Mouse (Mus musculus) MEL (cell line): ENCODE results near the gene Daxx. TPM values are rescaled to one million over a fixed set of nuclear protein-coding genes. Genes with fewer than 3 reads are reported as not detected.
A peak's percentile ranks its signal among the peaks of the same experiment; 100 is the strongest.

Experiments
- DNase-seq: peaks from one replicate; pipeline ENCODE4 v3.0.0; 2011; ENCODE audit warnings: low read depth, low spot score
- H3K27ac ChIP-seq: 2 replicates; pipeline ENCODE4 v1.5.1; 2012; ENCODE audit warnings: low read depth, mild to moderate bottlenecking, control low read depth, low read length, moderate library complexity; ENCODE audit not compliant: control insufficient read depth
- H3K27me3 ChIP-seq, 2 experiments: fragments of 150-350 bp in 1 of 2; sonication (generic) in 1 of 2; 2 replicates each; pipeline ENCODE4 v1.6.1; 2012; ENCODE audit warnings: low read length in 2 of 2, mild to moderate bottlenecking in 2 of 2, improper control_type of control experiment in 1 of 2, moderate library complexity in 1 of 2; ENCODE audit not compliant: insufficient read depth in 2 of 2, control insufficient read depth in 1 of 2
- H3K36me3 ChIP-seq, 2 experiments: 2 replicates each; pipeline ENCODE4 v1.6.1; 2012 to 2014; ENCODE audit warnings: low read length in 2 of 2, improper control_type of control experiment in 1 of 2, inconsistent platforms in 1 of 2, mild to moderate bottlenecking in 1 of 2; ENCODE audit not compliant: insufficient read depth in 2 of 2, control insufficient read depth in 1 of 2
- H3K4me1 ChIP-seq, 2 experiments: fragments of 150-350 bp in 1 of 2; sonication (generic) in 1 of 2; 2 replicates each; pipeline ENCODE4 v1.6.1; 2012; ENCODE audit warnings: low read length in 2 of 2, improper control_type of control experiment in 1 of 2, mild to moderate bottlenecking in 1 of 2; ENCODE audit not compliant: insufficient read depth in 2 of 2, control insufficient read depth in 1 of 2
- H3K4me3 ChIP-seq, 2 experiments: fragments of 150-350 bp in 1 of 2; sonication (generic) in 1 of 2; 2 replicates each; pipeline ENCODE4 v1.5.1; 2012; ENCODE audit warnings: low read depth in 2 of 2, low read length in 2 of 2, mild to moderate bottlenecking in 2 of 2, moderate library complexity in 2 of 2, control low read depth in 1 of 2, improper control_type of control experiment in 1 of 2; ENCODE audit not compliant: control insufficient read depth in 1 of 2, insufficient read depth in 1 of 2
- H3K79me2 ChIP-seq: 2 replicates; pipeline ENCODE4 v1.6.1; 2012; ENCODE audit warnings: mild to moderate bottlenecking, low read length, moderate library complexity; ENCODE audit not compliant: control insufficient read depth, poor library complexity, insufficient read depth
- H3K9ac ChIP-seq: 2 replicates; pipeline ENCODE4 v1.6.1; 2012; ENCODE audit warnings: low read depth, mild to moderate bottlenecking, control low read depth, low read length, moderate library complexity; ENCODE audit not compliant: control insufficient read depth, poor library complexity, severe bottlenecking
- H3K9me3 ChIP-seq: fragments of 150-350 bp; sonication (generic); replicated peaks from 2 replicates; pipeline ENCODE4 v1.6.1; 2012; ENCODE audit warnings: mild to moderate bottlenecking, low read length, improper control_type of control experiment, moderate library complexity; ENCODE audit not compliant: insufficient read depth
- BHLHE40 ChIP-seq: IDR thresholded peaks from 2 replicates; pipeline ENCODE4 v1.6.1; 2012; ENCODE audit warnings: low read depth, mild to moderate bottlenecking, inconsistent platforms, low read length, improper control_type of control experiment, borderline replicate concordance
- CHD1 ChIP-seq: IDR thresholded peaks from 2 replicates; pipeline ENCODE4 v1.6.1; 2012; ENCODE audit warnings: low read depth, mild to moderate bottlenecking, inconsistent platforms, low read length, improper control_type of control experiment
- CHD2 ChIP-seq: IDR thresholded peaks from 2 replicates; pipeline ENCODE4 v1.6.1; 2011; ENCODE audit warnings: low read length, improper control_type of control experiment
- CTCF ChIP-seq, 3 experiments: IDR thresholded peaks in 2 of 3; conservative IDR thresholded peaks in 1 of 3; 2 replicates each; pipeline ENCODE4 v1.5.1; 2011 to 2012; ENCODE audit warnings: low read length in 3 of 3, low read depth in 2 of 3, mild to moderate bottlenecking in 2 of 3, improper control_type of control experiment in 1 of 3, inconsistent platforms in 1 of 3, mixed read lengths in 1 of 3, moderate library complexity in 1 of 3; ENCODE audit not compliant: control insufficient read depth in 1 of 3, insufficient read depth in 1 of 3, poor library complexity in 1 of 3, severe bottlenecking in 1 of 3
- E2F4 ChIP-seq: IDR thresholded peaks from 2 replicates; pipeline ENCODE4 v1.6.1; 2011; ENCODE audit warnings: low read depth, low read length, improper control_type of control experiment, borderline replicate concordance
- EP300 ChIP-seq, 2 experiments: IDR thresholded peaks; 2 replicates each; pipeline ENCODE4 v1.6.1; 2011; ENCODE audit warnings: improper control_type of control experiment in 2 of 2, low read length in 2 of 2, low read depth in 1 of 2, mild to moderate bottlenecking in 1 of 2
- GABPA ChIP-seq: IDR thresholded peaks from 2 replicates; pipeline ENCODE4 v1.6.1; 2012; ENCODE audit warnings: low read depth, mild to moderate bottlenecking, inconsistent platforms, low read length, improper control_type of control experiment, moderate library complexity
- HCFC1 ChIP-seq: IDR thresholded peaks from 2 replicates; pipeline ENCODE4 v1.6.1; 2012; ENCODE audit warnings: low read depth, mild to moderate bottlenecking, inconsistent platforms, low read length, improper control_type of control experiment, moderate library complexity
- JUND ChIP-seq: IDR thresholded peaks from 2 replicates; pipeline ENCODE4 v1.6.1; 2011; ENCODE audit warnings: low read depth, mild to moderate bottlenecking, improper control_type of control experiment, low read length
- KAT2A ChIP-seq: conservative IDR thresholded peaks from 2 replicates; pipeline ENCODE4 v1.6.1; 2012; ENCODE audit warnings: low read depth, low read length, improper control_type of control experiment, inconsistent platforms
- MAX ChIP-seq: IDR thresholded peaks from 2 replicates; pipeline ENCODE4 v1.6.1; 2011; ENCODE audit warnings: low read length, improper control_type of control experiment
- MAZ ChIP-seq: IDR thresholded peaks from 2 replicates; pipeline ENCODE4 v1.6.1; 2012; ENCODE audit warnings: low read depth, mild to moderate bottlenecking, inconsistent platforms, low read length, improper control_type of control experiment
- MEF2A ChIP-seq: IDR thresholded peaks from 2 replicates; pipeline ENCODE4 v1.6.1; 2014; ENCODE audit warnings: low read depth, mild to moderate bottlenecking, inconsistent platforms, low read length, improper control_type of control experiment; ENCODE audit not compliant: poor library complexity, insufficient replicate concordance, severe bottlenecking; ENCODE audit errors: extremely low read depth
- MXI1 ChIP-seq: IDR thresholded peaks from 2 replicates; pipeline ENCODE4 v1.6.1; 2011; ENCODE audit warnings: mild to moderate bottlenecking, low read depth, low read length, improper control_type of control experiment
- MYC ChIP-seq: IDR thresholded peaks from 2 replicates; pipeline ENCODE4 v1.6.1; 2011; ENCODE audit warnings: low read depth, mild to moderate bottlenecking, low read length, improper control_type of control experiment, moderate library complexity
- NELFE ChIP-seq: IDR thresholded peaks from 2 replicates; pipeline ENCODE4 v1.6.1; 2011; ENCODE audit warnings: low read depth, low read length, improper control_type of control experiment
- NRF1 ChIP-seq: IDR thresholded peaks from 2 replicates; pipeline ENCODE4 v1.6.1; 2014; ENCODE audit warnings: low read depth, mild to moderate bottlenecking, inconsistent platforms, low read length, improper control_type of control experiment, moderate library complexity; ENCODE audit not compliant: poor library complexity, insufficient read depth, severe bottlenecking
- POLR2A ChIP-seq, 2 experiments: IDR thresholded peaks; 2 replicates each; pipeline ENCODE4 v1.6.1; 2011 to 2012; ENCODE audit warnings: low read length in 2 of 2, mild to moderate bottlenecking in 2 of 2, control low read depth in 1 of 2, improper control_type of control experiment in 1 of 2, low read depth in 1 of 2, moderate library complexity in 1 of 2; ENCODE audit not compliant: control insufficient read depth in 1 of 2, insufficient read depth in 1 of 2, poor library complexity in 1 of 2
- POLR2AphosphoS2 ChIP-seq: IDR thresholded peaks from 2 replicates; pipeline ENCODE4 v1.6.1; 2011; ENCODE audit warnings: low read length, improper control_type of control experiment
- POLR2AphosphoS5 ChIP-seq: IDR thresholded peaks from 2 replicates; pipeline ENCODE4 v1.6.1; 2012; ENCODE audit warnings: low read depth, borderline replicate concordance, mild to moderate bottlenecking, inconsistent platforms, low read length, moderate library complexity, mixed read lengths
- RAD21 ChIP-seq: IDR thresholded peaks from 2 replicates; pipeline ENCODE4 v1.6.1; 2011; ENCODE audit warnings: mild to moderate bottlenecking, low read depth, low read length, improper control_type of control experiment
- RCOR1 ChIP-seq: IDR thresholded peaks from 2 replicates; pipeline ENCODE4 v1.6.1; 2012; ENCODE audit warnings: low read depth, mild to moderate bottlenecking, inconsistent platforms, low read length, improper control_type of control experiment
- SIN3A ChIP-seq: IDR thresholded peaks from 2 replicates; pipeline ENCODE4 v1.6.1; 2012; ENCODE audit warnings: low read length, improper control_type of control experiment, inconsistent platforms
- SMC3 ChIP-seq: IDR thresholded peaks from 2 replicates; pipeline ENCODE4 v1.6.1; 2011; ENCODE audit warnings: low read depth, low read length, improper control_type of control experiment
- TAL1 ChIP-seq: IDR thresholded peaks from 2 replicates; pipeline ENCODE4 v1.6.1; 2012; ENCODE audit warnings: mild to moderate bottlenecking, inconsistent platforms, low read length, moderate library complexity, mixed read lengths
- TBP ChIP-seq: IDR thresholded peaks from 2 replicates; pipeline ENCODE4 v1.8.0; 2011; ENCODE audit warnings: low read depth, low read length, improper control_type of control experiment
- UBTF ChIP-seq: IDR thresholded peaks from 2 replicates; pipeline ENCODE4 v1.6.1; 2012; ENCODE audit warnings: low read depth, mild to moderate bottlenecking, inconsistent platforms, low read length, improper control_type of control experiment, moderate library complexity, borderline replicate concordance; ENCODE audit not compliant: insufficient read depth
- USF1 ChIP-seq: IDR thresholded peaks from 2 replicates; pipeline ENCODE4 v1.6.1; 2014; ENCODE audit warnings: low read depth, mild to moderate bottlenecking, inconsistent platforms, low read length, improper control_type of control experiment, moderate library complexity
- ZC3H11A ChIP-seq: IDR thresholded peaks from 2 replicates; pipeline ENCODE4 v1.6.1; 2012; ENCODE audit warnings: low read depth, mild to moderate bottlenecking, inconsistent platforms, low read length, improper control_type of control experiment
- ZKSCAN1 ChIP-seq: IDR thresholded peaks from 2 replicates; pipeline ENCODE4 v1.6.1; 2012; ENCODE audit warnings: low read depth, mild to moderate bottlenecking, inconsistent platforms, low read length, improper control_type of control experiment, moderate library complexity
- ZMIZ1 ChIP-seq: IDR thresholded peaks from 2 replicates; pipeline ENCODE4 v1.6.1; 2012; ENCODE audit warnings: low read depth, mild to moderate bottlenecking, inconsistent platforms, low read length, improper control_type of control experiment, moderate library complexity
- ZNF384 ChIP-seq: IDR thresholded peaks from 2 replicates; pipeline ENCODE4 v1.6.1; 2012; ENCODE audit warnings: low read depth, mild to moderate bottlenecking, inconsistent platforms, low read length, improper control_type of control experiment
- polyA plus RNA-seq, 2 experiments: library from polyadenylated mRNA; stranded (reverse) in 1 of 2; unstranded in 1 of 2; fragments of >175 nt in 1 of 2; fragments of >200 nt in 1 of 2; gene quantifications; 2 replicates each; pipeline versions ENCODE4 v1.2.1 to v1.2.4; 2012; ENCODE audit warnings: low replicate concordance in 2 of 2, low read depth in 1 of 2; ENCODE audit not compliant: insufficient read length in 2 of 2, insufficient read depth in 1 of 2, missing spikeins in 1 of 2
- total RNA-seq: library from RNA; depleted of rRNA; stranded (reverse); fragments of 300-350 nt; gene quantifications from 2 replicates; pipeline ENCODE4 v1.2.3, GENCODE M21; 2012

The Daxx gene
- total and polyA plus RNA-seq, 3 experiments = 40.6 to 68.0 TPM; not detected in 1

DNA sequence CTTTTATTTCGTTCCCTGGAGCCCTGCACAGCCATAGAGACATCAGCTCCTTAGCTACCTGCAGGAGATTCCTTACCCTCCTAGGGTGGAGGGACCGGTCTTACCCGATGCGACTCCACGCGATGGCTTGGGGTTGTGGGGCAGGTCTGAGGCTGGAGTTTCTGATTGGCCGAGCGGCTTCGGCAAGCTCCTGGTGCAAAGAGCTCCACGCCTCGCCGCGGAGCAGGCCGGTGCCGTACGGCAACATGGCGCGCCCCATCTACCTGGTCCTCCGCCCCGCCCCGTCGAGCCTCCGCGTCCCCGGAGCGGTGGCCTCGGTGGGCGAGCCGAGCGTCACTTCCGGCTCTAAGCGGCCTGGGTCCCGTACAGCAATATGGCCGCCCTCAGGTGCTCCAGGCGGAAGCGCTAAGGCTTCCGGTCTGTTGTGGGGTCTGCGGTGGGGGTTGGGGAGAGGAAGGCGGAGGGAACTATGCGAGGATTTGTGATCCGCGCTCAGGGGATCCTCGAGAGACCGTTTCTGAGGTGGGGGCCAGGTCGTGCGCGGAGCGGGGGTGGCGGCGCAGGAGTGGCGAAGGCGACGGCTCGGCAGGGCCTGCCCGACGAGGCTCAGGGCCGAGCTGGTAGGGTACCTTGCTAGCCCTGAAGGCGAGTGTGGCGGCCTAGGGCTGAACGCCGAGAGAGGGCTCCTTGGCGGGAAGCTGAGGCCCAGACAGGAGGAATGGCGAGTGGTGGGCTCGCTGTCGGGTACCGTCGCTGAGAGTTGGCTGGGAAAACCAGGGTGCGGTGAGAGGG is at the start of gene Daxx (continued):
- TF ChIP-seq MYC (peak; percentile 68; the same call in 1 of the 2 replicates), HCFC1 (peak; percentile 96), TAL1 (no peak), MAX (peak; percentile 75; the same call in 1 of the 2 replicates), CHD2 (peak; percentile 80)

DNA sequence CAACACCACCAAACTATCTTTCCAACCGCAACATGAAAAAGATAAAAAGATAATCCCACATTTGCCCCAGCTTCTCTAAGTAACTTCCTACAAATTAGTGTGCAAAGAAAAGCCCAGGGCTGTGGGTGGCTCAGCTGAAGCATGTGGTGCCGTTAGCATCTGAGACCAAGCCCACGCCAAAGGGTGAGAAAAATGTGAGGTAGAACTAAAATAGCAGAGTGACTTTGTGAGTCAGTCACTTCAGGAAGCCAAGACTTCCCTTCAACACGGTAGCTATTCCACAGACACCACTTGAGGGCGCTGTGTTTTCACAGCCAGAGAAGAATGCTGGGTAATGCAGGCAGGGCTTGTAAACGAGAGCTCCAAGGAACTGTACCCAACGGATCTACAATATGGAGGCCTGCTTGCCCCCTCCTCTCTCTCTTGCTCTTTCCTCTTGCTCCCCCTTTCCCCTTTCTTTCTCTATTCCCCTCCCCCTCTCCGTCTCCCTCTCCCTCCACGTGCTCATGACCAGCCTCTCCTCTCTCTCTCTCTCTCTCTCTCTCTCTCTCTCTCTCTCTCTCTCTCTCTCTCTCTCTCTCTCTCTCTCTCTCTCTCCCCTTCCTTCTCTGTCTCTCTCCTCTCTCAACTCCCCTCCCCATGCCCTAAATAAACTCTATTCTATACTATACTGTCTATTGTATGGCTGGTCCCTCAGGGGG is 43.7 kb upstream of the Daxx start:
- H3K9me3 ChIP-seq = no peaks in the 10 kb centered on the region
- H3K36me3 ChIP-seq = peaks cover 0 to 2% of the 10 kb centered on the region in 2 experiments; a peak in 2 of 4 replicates
- H3K79me2 ChIP-seq = no peaks in the 10 kb centered on the region
- H3K27me3 ChIP-seq = no peaks in the 10 kb centered on the region
- DNase-seq = peak; percentile 94
- peak overlapping the region; percentile 94 for H3K27ac ChIP-seq
- peak overlapping the region; percentile 12 to 58 for H3K4me3 ChIP-seq
- H3K4me1 ChIP-seq = peaks cover 0 to 8% of the 10 kb centered on the region in 2 experiments; a peak in 1 of 4 replicates
- H3K9ac ChIP-seq = peak overlapping the region; percentile 75
- TF ChIP-seq MAX (peak; percentile 51; the same call in 1 of the 2 replicates), GABPA (no peak), KAT2A (no peak), RAD21 (peak; percentile 9), CTCF (IDR thresholded peaks at IDR 0.05 in 2 of 3, conservative IDR thresholded peaks at IDR 0.05 in 1 of 3; ENCODE audit: control insufficient read depth in 1 of 3, insufficient read depth in 1 of 3, low read depth in 2 of 3, low read length in 3 of 3, poor library complexity in 1 of 3, severe bottlenecking in 1 of 3) (peak; percentile 65 to 85 (median 78)), POLR2AphosphoS5 (no peak), NELFE (no peak; the same call in 1 of the 2 replicates), RCOR1 (no peak), TAL1 (no peak), ZMIZ1 (no peak), NRF1 (no peak), BHLHE40 (peak; percentile 17; the same call in 1 of the 2 replicates), UBTF (no peak), CHD1 (no peak), USF1 (no peak), MYC (peak; percentile 87), MAZ (peak; percentile 51), POLR2A (IDR thresholded peaks at IDR 0.05; ENCODE audit: control insufficient read depth in 1 of 2, insufficient read depth in 1 of 2, low read depth in 1 of 2, low read length in 2 of 2, poor library complexity in 1 of 2) (peak in 1 of 2 experiments; percentile 64; a peak in 2 of 4 replicates), E2F4 (no peak), SMC3 (peak; percentile 51), CHD2 (no peak), ZNF384 (peak; percentile 4; the same call in 1 of the 2 replicates), ZC3H11A (no peak), MXI1 (peak; percentile 52; the same call in 1 of the 2 replicates), ZKSCAN1 (no peak), SIN3A (peak; percentile 53), MEF2A (no peak), TBP (peak; percentile 66), POLR2AphosphoS2 (no peak), JUND (peak; percentile 95), EP300 (IDR thresholded peaks at IDR 0.05; ENCODE audit: low read depth in 1 of 2, low read length in 2 of 2) (peak; percentile 47 to 51)
